Mouse (Mus musculus) liver, embryonic 14.5 days (tissue): ENCODE data around the gene Lrmda.

Experiments
- CTCF ChIP-seq: IDR thresholded peaks from 2 replicates; pipeline ENCODE4 v1.5.1; 2016; ENCODE audit warnings: antibody characterized with exemption, low read depth, control low read depth
- EP300 ChIP-seq: IDR thresholded peaks from 2 replicates; pipeline ENCODE4 v1.6.1; 2016; ENCODE audit warnings: antibody characterized with exemption, low read depth

- TF ChIP-seq CTCF (no peak), EP300 (no peak)
Observed at GRCm38 (mm10) chr14:23094546-23095157, 1075.1 kb downstream of the Lrmda start.
